Mouse (Mus musculus) hindbrain, embryonic 14.5 days (tissue): ENCODE results near the gene Jade1. TPM values are rescaled to one million over a fixed set of nuclear protein-coding genes. Genes with fewer than 3 reads are reported as not detected.

Source experiments
- ATAC-seq: fragments of 200-750 bp; cut with Nextera tagmentation; 2 replicates; pipeline ENCODE4 v1.8.0; 2017; ENCODE audit warnings: moderate number of reproducible peaks, mild to moderate bottlenecking, moderate TSS enrichment, moderate library complexity; ENCODE audit not compliant: low FRiP score
- DNase-seq: peaks from one replicate; pipeline ENCODE4 v3.0.0-alpha.2; 2015; ENCODE audit warnings: low spot score
- H3K27ac ChIP-seq: fragments of 300-500 bp; sonication (generic); 2 replicates; pipeline ENCODE4 v1.5.1; 2014; ENCODE audit warnings: mild to moderate bottlenecking, moderate library complexity
- H3K27me3 ChIP-seq: fragments of 300-500 bp; sonication (generic); 2 replicates; pipeline ENCODE4 v1.6.1; 2014; ENCODE audit warnings: mild to moderate bottlenecking, low read length, mixed read lengths; ENCODE audit not compliant: control insufficient read depth, insufficient read depth
- H3K36me3 ChIP-seq: fragments of 300-500 bp; sonication (generic); replicated peaks from 2 replicates; pipeline ENCODE4 v1.6.1; 2014; ENCODE audit not compliant: control insufficient read depth, insufficient read depth
- H3K4me1 ChIP-seq: fragments of 300-500 bp; sonication (generic); replicated peaks from 2 replicates; pipeline ENCODE4 v1.6.1; 2014; ENCODE audit warnings: antibody characterized with exemption, low read length, mixed read lengths; ENCODE audit not compliant: control insufficient read depth, insufficient read depth
- H3K4me2 ChIP-seq: fragments of 300-500 bp; sonication (generic); replicated peaks from 2 replicates; pipeline ENCODE4 v1.6.1; 2014; ENCODE audit warnings: mild to moderate bottlenecking, moderate library complexity
- H3K4me3 ChIP-seq: fragments of 300-500 bp; sonication (generic); replicated peaks from 2 replicates; pipeline ENCODE4 v1.5.1; 2014; ENCODE audit warnings: mild to moderate bottlenecking, low read length
- H3K9ac ChIP-seq: fragments of 300-500 bp; sonication (generic); 2 replicates; pipeline ENCODE4 v1.6.1; 2014
- H3K9me3 ChIP-seq: fragments of 300-500 bp; sonication (generic); 2 replicates; pipeline ENCODE4 v1.6.1; 2016; ENCODE audit warnings: low read length; ENCODE audit not compliant: control insufficient read depth
- WGBS: fragments of 180-500 bp; shearing (Covaris S2); extraction: QIAGEN DNeasy Blood & Tissue Kit; methylation state at CpG from one replicate; pipeline ENCODE4 v1.1.7; 2014; 5-methylcytosine and 5-hydroxymethylcytosine counted together
- polyA plus RNA-seq: library from polyadenylated mRNA; unstranded; fragments of >200 nt; fragmentation: Nextera tagmentation; extraction: Ambion mirVana; gene quantifications from 2 replicates; pipeline ENCODE4 v1.2.1, GENCODE M21; 2014

The Jade1 gene
- polyA plus RNA-seq, 1 experiment from 2014 or later = 13.3 TPM

DNA sequence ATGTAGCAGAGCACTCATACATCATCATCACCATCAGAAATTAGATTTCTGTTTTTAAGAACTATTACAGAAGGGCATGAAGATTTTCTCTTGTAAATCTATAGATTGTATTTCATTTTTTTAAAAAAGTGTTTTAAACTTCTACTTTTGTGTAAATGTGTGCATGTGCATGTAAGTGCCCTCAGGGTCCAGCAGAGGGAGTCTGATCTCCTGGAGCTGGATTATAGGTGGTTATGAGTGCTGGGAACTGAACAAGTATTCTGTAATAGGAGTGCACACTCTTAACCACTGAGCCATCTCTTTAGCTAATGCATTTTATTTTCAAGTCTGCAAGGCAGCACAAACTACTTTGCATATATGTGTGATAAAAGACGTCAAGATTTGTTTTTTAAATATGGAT lies 100.1 kb downstream of the Jade1 start:
- Histone ChIP-seq H3K4me2 (no peak overlapping the region), H3K36me3 (peaks cover 22% of the 10 kb centered on the region), H3K9ac (no peak overlapping the region), H3K27ac (no peak overlapping the region), H3K4me3 (no peak overlapping the region), H3K27me3 (no peaks in the 10 kb centered on the region), H3K4me1 (no peaks in the 10 kb centered on the region), H3K9me3 (0 out of 2 replicates have a peak, but pooled peaks cover 3% of the 10 kb centered on the region)
- no peak for DNase-seq
- 95% methylated on average over 1 of the region's 1 CpGs for WGBS
- ATAC-seq = no peak

Other genes with a start within 250 kb of the Jade1 start
- 16.9 and 20.7 TPM in 2 replicates for gene Sclt1, start 186.8 kb downstream of the Jade1 start, polyA plus RNA-seq
- gene D3Ertd751e, start 186.9 kb downstream of the Jade1 start, polyA plus RNA-seq = 9.1 and 10.7 TPM in 2 replicates